Comparison of ENCODE assay signal across 1 mouse cellular context in genomic region chr11:48859014-48859413, GRCm38 (mm10).
TF ChIP-seq lines count a peak whose summit lies in the region.

No protein-coding gene starts in this region.

TF ChIP-seq in CH12.LX, 34 proteins besides CTCF, POLR2A, EP300 and RAD21 (continued from another document):
- TF ChIP-seq ZC3H11A (IDR thresholded peaks at IDR 0.05; ENCODE audit: low read depth, low read length) (peak; percentile 89), E2F4 (IDR thresholded peaks at IDR 0.05; ENCODE audit: insufficient replicate concordance, low read depth, low read length) (0 out of 2 replicates have a peak, but pooled peaks have one; percentile 21), IRF4 (IDR thresholded peaks at IDR 0.05; ENCODE audit: low read depth, low read length) (peak; percentile 40; the same call in 1 of the 2 replicates), ELF1 (IDR thresholded peaks at IDR 0.05; ENCODE audit: low read depth, low read length) (0 out of 2 replicates have a peak, but pooled peaks have one; percentile 26), POLR2AphosphoS2 (IDR thresholded peaks at IDR 0.05; ENCODE audit: low read depth, low read length) (no peak), JUND (conservative IDR thresholded peaks at IDR 0.05; ENCODE audit: low read depth, low read length) (peak; percentile 61), NELFE (IDR thresholded peaks at IDR 0.05; ENCODE audit: low read depth, low read length) (peak; percentile 39; the same call in 1 of the 2 replicates), SMC3 (IDR thresholded peaks at IDR 0.05; ENCODE audit: low read depth, low read length) (peak; percentile 90), MAX (IDR thresholded peaks at IDR 0.05; ENCODE audit: low read length) (0 out of 2 replicates have a peak, but pooled peaks have one; percentile 15), ZNF384 (IDR thresholded peaks at IDR 0.05; ENCODE audit: low read depth, low read length) (peak; percentile 72), MXI1 (IDR thresholded peaks at IDR 0.05; ENCODE audit: low read depth, low read length) (peak; percentile 46; the same call in 1 of the 2 replicates)
